Mouse (Mus musculus) E14TG2a.4 (cell line): ENCODE measurements around the gene Gm9837.

ENCODE experiments used
- CTCF ChIP-seq: conservative IDR thresholded peaks from 2 replicates; pipeline ENCODE4 v1.5.1; 2014; ENCODE audit warnings: low read length
- POU5F1 ChIP-seq: IDR thresholded peaks from 2 replicates; pipeline ENCODE4 v1.6.1; 2014; ENCODE audit warnings: low read length, borderline replicate concordance

DNA sequence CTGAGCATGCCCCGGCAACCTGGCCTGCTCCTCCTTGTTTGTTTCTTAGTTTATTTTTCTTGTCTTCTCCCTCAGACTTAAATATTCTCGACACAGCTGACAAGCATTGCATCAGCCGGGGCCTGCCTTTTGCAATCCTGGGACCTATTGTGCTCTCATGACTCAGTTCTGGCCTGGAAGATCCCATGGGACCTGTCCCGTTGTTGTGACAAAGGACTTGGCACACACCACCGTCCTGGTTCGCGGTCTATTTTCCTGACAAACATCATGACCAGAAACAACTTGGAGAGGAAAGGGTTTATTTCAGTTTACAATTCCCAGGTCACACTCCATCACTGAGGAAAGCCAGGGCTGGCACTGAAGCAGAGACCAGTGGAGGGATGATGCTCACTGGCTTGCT lies 37.9 kb upstream of the Gm9837 start:
- TF ChIP-seq CTCF: no peak
- TF ChIP-seq POU5F1: no peak
